Mouse (Mus musculus) heart, adult 8-10 months (tissue): ENCODE data around the gene Prkag2. TPM values are rescaled to one million over a fixed set of nuclear protein-coding genes. Genes with fewer than 3 reads are reported as not detected.

Experiments used
- DNase-seq: peaks from one replicate; pipeline ENCODE4 v3.0.0; 2022; ENCODE audit warnings: low spot score
- total RNA-seq, 4 experiments: library from RNA; stranded (reverse); gene quantifications; 2 replicates each; pipeline ENCODE4 v1.2.4; 2022

Gene Prkag2
- total RNA-seq, 4 experiments from 2014 or later: 26.9 to 39.0 (median 30.5) TPM

DNA sequence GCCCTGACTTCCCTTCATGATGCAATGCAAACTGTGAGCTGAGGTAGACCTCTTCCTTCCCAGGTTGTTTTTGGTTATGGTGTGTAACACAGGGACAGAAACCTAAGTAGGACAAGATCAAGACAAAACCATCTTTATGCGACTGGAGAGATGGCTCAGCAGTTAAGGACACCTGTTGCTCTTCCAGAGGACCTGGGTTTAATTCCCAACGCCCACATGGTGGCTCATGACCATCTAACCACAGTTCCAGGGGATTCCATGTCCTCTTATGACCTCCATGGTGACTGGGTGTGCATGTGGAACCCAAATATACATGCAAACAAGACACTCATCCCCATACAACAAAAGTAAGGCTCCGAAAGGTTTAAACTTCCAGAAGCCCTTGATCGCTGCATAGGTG is 171.6 kb downstream of the Prkag2 start:
- DNase-seq: no peak

DNA sequence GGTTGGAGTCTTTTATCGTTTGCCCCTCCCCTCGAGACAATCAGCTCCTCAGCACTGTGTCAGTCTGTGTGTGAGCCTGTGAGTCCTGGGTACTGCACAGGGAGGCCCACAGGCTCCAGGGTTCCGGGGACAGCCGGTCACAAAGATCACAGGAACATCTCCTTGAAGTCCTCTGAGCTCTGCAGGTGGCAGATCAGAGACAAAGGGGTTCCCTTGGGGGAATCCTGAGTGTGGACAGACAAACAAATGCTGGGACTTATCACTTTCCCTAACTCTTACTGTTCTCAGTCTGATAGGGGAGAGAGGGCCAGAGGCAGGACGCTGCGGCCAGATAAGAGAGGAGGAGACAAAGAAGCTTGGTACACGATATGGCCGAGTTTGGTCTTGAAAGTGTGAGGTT is 172.7 kb downstream of the Prkag2 start:
- DNase-seq: no peak

GRCm38 (mm10) chr5:24919155-24919554 is 181.3 kb downstream of the Prkag2 start:
- no peak for DNase-seq

DNA sequence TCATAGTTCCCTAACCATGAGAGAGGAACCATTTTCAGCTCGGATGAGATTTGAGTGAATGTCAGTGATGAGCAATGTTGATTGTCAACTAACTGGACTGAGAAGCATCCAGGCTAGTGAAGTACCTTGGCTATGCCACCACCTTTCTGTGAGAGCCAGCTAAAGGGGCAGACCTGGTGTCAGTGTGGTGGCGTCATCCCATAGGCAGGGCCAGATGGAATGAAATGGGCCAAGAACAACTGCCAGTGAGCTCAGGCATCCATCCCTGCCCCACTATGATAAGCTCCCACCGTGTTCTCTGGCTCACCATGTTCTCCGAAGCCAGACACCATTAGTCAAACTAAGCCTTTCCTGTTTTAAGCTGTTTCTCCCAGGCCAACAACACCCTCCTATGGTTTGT is 183.9 kb downstream of the Prkag2 start:
- DNase-seq: no peak

GRCm38 (mm10) chr5:24915119-24915518 is 185.3 kb downstream of the Prkag2 start:
- no peak for DNase-seq

GRCm38 (mm10) chr5:24913656-24914055 is 186.8 kb downstream of the Prkag2 start:
- DNase-seq: no peak

GRCm38 (mm10) chr5:24908820-24909716 is 191.4 kb downstream of the Prkag2 start:
- no peak for DNase-seq

GRCm38 (mm10) chr5:24908141-24908819 is 192.2 kb downstream of the Prkag2 start:
- peak; percentile 81 for DNase-seq

- DNase-seq: no peak
Observed at GRCm38 (mm10) chr5:24907737-24908136, 192.7 kb downstream of the Prkag2 start.

GRCm38 (mm10) chr5:24906844-24907243 is 193.6 kb downstream of the Prkag2 start:
- no peak for DNase-seq

GRCm38 (mm10) chr5:24904941-24905340 is 195.5 kb downstream of the Prkag2 start:
- no peak for DNase-seq

DNA sequence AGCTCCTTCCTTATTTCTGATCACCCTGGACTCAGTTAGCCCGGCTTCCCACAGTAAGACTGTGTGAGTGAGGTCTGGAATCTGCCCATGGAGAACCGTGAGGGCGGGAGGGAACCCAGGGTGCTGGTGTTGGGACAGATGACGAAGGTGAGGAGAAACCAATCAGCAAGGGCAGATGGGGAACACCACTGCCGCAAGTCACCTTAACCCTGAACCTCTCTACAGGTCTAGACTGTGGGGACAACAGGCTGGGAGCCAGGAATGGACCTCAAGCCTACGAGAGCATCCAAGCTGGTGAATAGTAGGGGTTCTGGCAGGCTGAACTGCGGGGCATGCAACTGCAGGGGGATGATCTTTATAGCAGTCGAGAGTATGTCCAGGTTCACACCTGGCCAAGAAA is 196.0 kb downstream of the Prkag2 start:
- no peak for DNase-seq

GRCm38 (mm10) chr5:24904001-24904400 is 196.4 kb downstream of the Prkag2 start:
- DNase-seq: no peak

DNA sequence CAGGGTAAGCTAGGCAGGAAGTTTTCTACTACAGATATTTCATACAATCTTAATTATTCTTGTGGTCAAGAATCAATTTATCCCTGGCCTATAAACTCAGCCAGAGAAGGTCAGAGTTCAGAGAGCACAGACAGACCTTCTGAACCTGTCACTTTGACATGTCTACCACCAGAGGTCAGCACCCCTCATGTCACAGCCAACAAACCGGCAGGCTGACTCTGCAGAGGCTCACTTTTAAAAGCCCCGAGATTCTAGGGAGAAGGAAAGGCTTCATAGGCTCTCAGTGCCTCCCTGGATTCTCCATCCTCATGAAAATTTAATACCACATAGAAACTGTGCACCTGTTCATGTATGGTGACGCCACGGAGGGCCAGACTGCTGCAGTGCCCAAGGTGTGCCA is 197.6 kb downstream of the Prkag2 start:
- DNase-seq: no peak

- no peak for DNase-seq
Observed at GRCm38 (mm10) chr5:24895606-24896005, 204.8 kb downstream of the Prkag2 start.

DNA sequence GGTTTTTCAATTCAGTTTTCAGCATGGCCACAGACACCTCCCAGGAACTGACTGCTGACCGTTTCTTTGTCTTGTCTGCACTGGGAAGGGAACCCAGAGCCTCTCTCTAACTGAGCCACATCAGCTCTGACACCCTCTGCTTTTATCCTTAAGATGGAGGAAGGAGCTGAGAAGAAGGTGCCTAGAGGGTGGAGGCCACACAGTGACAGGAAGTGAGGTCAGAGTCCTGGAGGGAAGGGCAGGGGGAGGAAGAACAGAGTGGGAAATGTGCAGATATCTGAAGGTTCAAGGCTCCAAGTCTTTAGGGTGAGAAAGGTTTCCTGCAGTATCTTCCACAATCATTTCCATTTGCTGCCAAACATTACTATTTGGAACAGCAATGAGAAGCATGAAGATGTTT is 205.6 kb downstream of the Prkag2 start:
- no peak for DNase-seq

DNA sequence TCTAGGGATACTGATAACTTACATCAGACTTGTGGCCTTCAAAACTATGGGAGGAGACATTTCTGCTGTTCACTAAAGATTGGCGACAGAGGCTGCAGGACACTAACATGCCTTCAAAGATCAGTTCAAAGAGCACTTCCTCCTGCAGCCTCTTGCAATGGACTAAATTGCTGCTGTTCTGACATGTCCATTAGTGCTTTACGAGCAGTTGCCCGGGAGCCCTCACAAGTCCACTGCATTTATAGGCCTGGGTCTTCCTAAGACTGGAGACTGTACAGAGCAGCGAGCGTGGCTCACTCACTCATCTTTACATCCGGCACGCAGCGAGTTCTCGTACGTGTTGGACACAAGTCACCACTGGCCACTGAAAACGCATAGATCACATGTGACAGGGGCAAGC is 208.0 kb downstream of the Prkag2 start:
- no peak for DNase-seq

DNA sequence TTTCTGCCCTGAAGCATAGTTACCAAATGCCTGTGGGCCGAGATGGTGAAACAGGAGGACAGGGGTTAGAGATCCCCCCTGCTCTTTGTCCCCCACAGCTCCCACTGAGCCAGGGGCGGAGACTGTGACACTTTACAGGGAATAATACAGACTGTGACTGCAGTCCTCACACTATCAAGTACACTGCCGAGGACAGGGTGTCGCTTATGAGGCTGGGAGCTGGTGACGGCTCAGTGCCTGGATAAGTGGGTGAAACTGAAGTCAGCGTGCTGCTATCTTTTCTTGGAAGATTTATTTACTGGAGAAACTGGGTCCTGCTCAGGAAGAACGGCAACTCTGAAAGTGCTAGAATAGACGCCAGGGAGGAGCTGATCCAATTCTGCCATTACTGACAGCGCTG is 210.6 kb downstream of the Prkag2 start:
- DNase-seq: no peak

DNA sequence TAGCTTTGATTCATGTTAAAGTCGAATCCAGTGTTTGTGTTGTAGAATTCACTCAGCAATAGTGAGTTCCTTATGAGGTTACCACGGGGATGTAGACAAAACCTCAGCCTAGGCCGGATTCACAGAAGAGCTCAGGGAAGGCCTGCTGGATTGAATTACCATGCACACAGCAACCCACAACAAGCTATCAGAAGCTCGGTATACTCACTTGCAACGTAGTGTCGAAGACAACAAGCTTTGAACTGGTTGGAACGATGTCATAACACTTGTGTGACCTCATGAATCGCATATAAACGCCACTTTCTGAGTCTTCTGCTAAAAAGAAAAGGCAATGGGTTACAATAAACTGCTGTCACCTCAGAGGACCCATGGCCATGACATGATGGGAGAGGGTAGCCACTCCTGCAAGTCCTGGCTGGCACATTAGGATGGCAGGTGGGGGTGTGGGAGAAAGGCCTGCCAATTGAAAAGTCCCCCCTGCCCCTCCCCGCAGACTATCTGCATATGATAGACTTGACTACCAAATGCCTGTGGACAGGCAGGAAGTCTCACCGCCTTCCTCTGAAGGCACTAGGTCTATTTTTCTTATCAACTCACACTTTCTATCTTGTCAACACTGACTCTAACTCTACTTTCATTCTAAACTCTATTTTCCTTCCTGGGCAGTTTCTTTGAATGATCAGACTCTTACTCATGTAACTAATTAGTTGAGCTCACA is 211.4 kb downstream of the Prkag2 start:
- no peak for DNase-seq

DNA sequence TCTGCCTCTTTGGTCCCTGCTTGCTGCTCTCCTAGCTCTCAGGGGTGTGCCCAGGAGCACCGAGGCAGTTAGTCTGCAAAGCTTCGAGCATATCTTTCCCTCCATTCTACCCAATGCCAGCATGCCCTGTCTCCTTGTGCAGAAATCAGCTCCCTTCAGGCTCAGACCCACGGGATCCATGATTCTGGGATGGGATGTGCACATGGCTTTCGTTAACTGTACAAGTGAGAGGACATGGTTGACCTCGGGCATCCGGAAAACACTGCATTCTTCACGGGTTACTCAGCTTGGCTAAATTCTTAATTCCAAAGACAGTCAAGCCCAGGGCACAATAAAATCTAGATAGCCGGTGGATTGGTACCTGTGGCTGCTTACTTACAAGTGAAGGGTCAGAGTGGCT is 213.2 kb downstream of the Prkag2 start:
- no peak for DNase-seq

- DNase-seq: no peak
Observed at GRCm38 (mm10) chr5:24878713-24879112, 221.7 kb downstream of the Prkag2 start.

DNA sequence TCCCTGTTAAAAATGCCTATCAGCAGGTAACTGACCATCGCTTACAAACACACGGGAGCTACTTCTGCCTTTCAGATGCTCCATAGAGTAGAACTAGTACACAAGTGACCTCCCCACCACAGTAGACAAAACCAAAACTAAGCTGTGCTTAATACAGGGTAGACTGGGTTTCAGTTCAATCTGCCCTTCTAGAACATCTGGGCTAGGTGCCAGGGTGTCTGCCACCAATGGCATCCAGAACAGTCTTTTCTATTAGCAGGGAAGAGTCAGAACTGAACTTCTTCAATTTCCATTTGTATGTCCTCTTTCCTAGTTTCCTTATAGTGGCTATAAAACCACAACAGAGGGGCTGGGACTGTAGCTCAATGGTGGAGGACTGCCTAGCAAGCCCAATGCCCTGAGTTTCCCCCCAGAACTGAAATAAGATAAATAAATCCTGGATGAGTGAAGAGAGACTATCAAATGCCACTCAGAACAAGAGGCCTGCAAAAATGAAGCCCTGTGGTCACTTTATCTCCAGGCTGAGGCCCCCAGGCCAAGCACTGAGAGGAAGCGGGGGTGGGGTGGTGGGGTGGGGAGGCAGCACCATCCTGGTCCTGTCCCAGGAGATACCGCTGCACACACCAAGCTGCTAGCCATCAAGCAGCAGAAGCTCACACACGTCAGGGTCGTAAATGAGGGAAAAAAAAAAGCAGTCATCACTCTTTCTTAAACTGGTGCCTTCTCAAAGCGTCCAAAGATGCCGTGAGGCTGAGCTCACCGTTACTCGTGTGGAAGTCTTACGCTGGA is 222.4 kb downstream of the Prkag2 start:
- DNase-seq: no peak
